Mouse (Mus musculus): ENCODE data around the gene Exd2. TPM values are rescaled to one million over a fixed set of nuclear protein-coding genes. Genes with fewer than 3 reads are reported as not detected.
A peak's percentile ranks its signal among the peaks of the same experiment; 100 is the strongest.

Gene Exd2
- 31.9 and 33.5 TPM in 2 replicates for polyA plus RNA-seq (2016; fragmentation: Nextera tagmentation; extraction: Ambion mirVana)

GRCm38 (mm10) chr12:80462942-80463651 lies at the start of gene Exd2:
TSS of gene Exd2 (plus strand) at chr12:80463095.
- no peaks in the 10 kb centered on the region for H3K36me3 ChIP-seq (replicated peaks)
- H3K4me1 ChIP-seq, result peaks cover 16% of the 10 kb centered on the region
- H3K9me3 ChIP-seq, result no peaks in the 10 kb centered on the region; the same call in 1 of the 2 replicates
- peak; percentile 86 for DNase-seq (ENCODE audit: extremely low spot score, low spot score)
- under 1% methylated on average over 45 of the region's 45 CpGs for WGBS
- H3K4me3 ChIP-seq, result peak within 1 kb of the TSS; percentile 94
- H3K27me3 ChIP-seq (ENCODE audit: poor library complexity, severe bottlenecking), result no peaks in the 10 kb centered on the region
- H3K27ac ChIP-seq, result peak within 1 kb of the TSS; percentile 94

- no peak overlapping the region for H3K4me3 ChIP-seq
- no peaks in the 10 kb centered on the region for H3K27me3 ChIP-seq (ENCODE audit: poor library complexity, severe bottlenecking)
- WGBS, result 88% methylated on average over 2 of the region's 2 CpGs
- H3K4me1 ChIP-seq, result no peaks in the 10 kb centered on the region
- no peak for DNase-seq (ENCODE audit: extremely low spot score, low spot score)
- peaks cover 64% of the 10 kb centered on the region for H3K36me3 ChIP-seq (replicated peaks)
- H3K27ac ChIP-seq, result no peak overlapping the region
- H3K9me3 ChIP-seq, result peaks cover 15% of the 10 kb centered on the region; the same call in 1 of the 2 replicates
Observed at GRCm38 (mm10) chr12:80415100-80415499, 47.8 kb upstream of the Exd2 start.

- Histone ChIP-seq H3K36me3 (replicated peaks) (peaks cover 50% of the 10 kb centered on the region), H3K4me1 (no peaks in the 10 kb centered on the region), H3K27ac (no peak overlapping the region), H3K4me3 (no peak overlapping the region), H3K27me3 (ENCODE audit: poor library complexity, severe bottlenecking) (no peaks in the 10 kb centered on the region), H3K9me3 (peaks cover 2% of the 10 kb centered on the region; the same call in 1 of the 2 replicates)
- DNase-seq (ENCODE audit: extremely low spot score, low spot score), result no peak
- 93% methylated on average over 3 of the region's 3 CpGs for WGBS
Observed at GRCm38 (mm10) chr12:80427683-80428082, 35.2 kb upstream of the Exd2 start.

- H3K4me1 ChIP-seq, result peaks cover 36% of the 10 kb centered on the region
- DNase-seq (ENCODE audit: extremely low spot score, low spot score), result no peak
- 79% methylated on average over 4 of the region's 4 CpGs for WGBS
- 0 out of 2 replicates have a peak overlapping the region, but pooled peaks have one; percentile 16 for H3K27ac ChIP-seq
- H3K9me3 ChIP-seq, result no peaks in the 10 kb centered on the region
- peaks cover 13% of the 10 kb centered on the region for H3K36me3 ChIP-seq (replicated peaks)
- H3K27me3 ChIP-seq (ENCODE audit: poor library complexity, severe bottlenecking), result no peaks in the 10 kb centered on the region
- no peak overlapping the region for H3K4me3 ChIP-seq
Observed at GRCm38 (mm10) chr12:80433266-80433665, 29.6 kb upstream of the Exd2 start.

- Histone ChIP-seq H3K4me3 (peak overlapping the region; percentile 83), H3K27ac (peak overlapping the region; percentile 97), H3K27me3 (ENCODE audit: poor library complexity, severe bottlenecking) (no peaks in the 10 kb centered on the region), H3K36me3 (replicated peaks) (peaks cover 4% of the 10 kb centered on the region; the same call in 1 of the 2 replicates), H3K4me1 (peaks cover 36% of the 10 kb centered on the region), H3K9me3 (no peaks in the 10 kb centered on the region)
- WGBS, result 9% methylated on average over 8 of the region's 10 CpGs
- no peak for DNase-seq (ENCODE audit: extremely low spot score, low spot score)
Observed at GRCm38 (mm10) chr12:80434601-80434960, 28.3 kb upstream of the Exd2 start.

GRCm38 (mm10) chr12:80434961-80435691 lies 27.8 kb upstream of the Exd2 start:
- under 1% methylated on average over 60 of the region's 64 CpGs for WGBS
- no peaks in the 10 kb centered on the region for H3K9me3 ChIP-seq
- no peaks in the 10 kb centered on the region for H3K27me3 ChIP-seq (ENCODE audit: poor library complexity, severe bottlenecking)
- H3K4me1 ChIP-seq, result peaks cover 36% of the 10 kb centered on the region
- no peaks in the 10 kb centered on the region; the same call in 1 of the 2 replicates for H3K36me3 ChIP-seq (replicated peaks)
- peak overlapping the region; percentile 83 for H3K4me3 ChIP-seq
- peak overlapping the region; percentile 97 for H3K27ac ChIP-seq
- DNase-seq (ENCODE audit: extremely low spot score, low spot score), result peak; percentile 85

- Histone ChIP-seq H3K36me3 (replicated peaks) (no peaks in the 10 kb centered on the region; the same call in 1 of the 2 replicates), H3K9me3 (no peaks in the 10 kb centered on the region), H3K27ac (peak overlapping the region; percentile 97), H3K27me3 (ENCODE audit: poor library complexity, severe bottlenecking) (no peaks in the 10 kb centered on the region), H3K4me3 (peak overlapping the region; percentile 83), H3K4me1 (peaks cover 36% of the 10 kb centered on the region)
- DNase-seq (ENCODE audit: extremely low spot score, low spot score), result no peak
- WGBS, result 0% methylated on average over 10 of the region's 10 CpGs
Observed at GRCm38 (mm10) chr12:80435887-80436286, 27.0 kb upstream of the Exd2 start.

GRCm38 (mm10) chr12:80436336-80436976 lies 26.4 kb upstream of the Exd2 start, which contains the start of gene Dcaf5:
TSS of gene Dcaf5 (minus strand) at chr12:80436601.
- WGBS, result under 1% methylated on average over 63 of the region's 79 CpGs
- H3K27me3 ChIP-seq (ENCODE audit: poor library complexity, severe bottlenecking), result no peaks in the 10 kb centered on the region
- no peaks in the 10 kb centered on the region for H3K9me3 ChIP-seq
- peak within 1 kb of the TSS; percentile 97 for H3K27ac ChIP-seq
- DNase-seq (ENCODE audit: extremely low spot score, low spot score), result peak; percentile 80
- H3K4me1 ChIP-seq, result peaks cover 36% of the 10 kb centered on the region
- no peaks in the 10 kb centered on the region for H3K36me3 ChIP-seq (replicated peaks)
- H3K4me3 ChIP-seq, result peak within 1 kb of the TSS; percentile 83

GRCm38 (mm10) chr12:80437051-80437675 lies 25.7 kb upstream of the Exd2 start:
- H3K36me3 ChIP-seq (replicated peaks), result no peaks in the 10 kb centered on the region
- H3K4me3 ChIP-seq, result peak overlapping the region; percentile 83
- 32% methylated on average over 4 of the region's 4 CpGs for WGBS
- H3K27ac ChIP-seq, result peak overlapping the region; percentile 97
- no peaks in the 10 kb centered on the region for H3K9me3 ChIP-seq
- DNase-seq (ENCODE audit: extremely low spot score, low spot score), result peak; percentile 15
- no peaks in the 10 kb centered on the region for H3K27me3 ChIP-seq (ENCODE audit: poor library complexity, severe bottlenecking)
- peaks cover 36% of the 10 kb centered on the region for H3K4me1 ChIP-seq

GRCm38 (mm10) chr12:80440957-80441356 lies 21.9 kb upstream of the Exd2 start:
- H3K27me3 ChIP-seq (ENCODE audit: poor library complexity, severe bottlenecking), result no peaks in the 10 kb centered on the region
- WGBS, result 78% methylated on average over 2 of the region's 2 CpGs
- H3K4me1 ChIP-seq, result peaks cover 13% of the 10 kb centered on the region
- no peak overlapping the region for H3K4me3 ChIP-seq
- DNase-seq (ENCODE audit: extremely low spot score, low spot score), result peak; percentile 11
- H3K27ac ChIP-seq, result no peak overlapping the region
- H3K9me3 ChIP-seq, result no peaks in the 10 kb centered on the region
- H3K36me3 ChIP-seq (replicated peaks), result no peaks in the 10 kb centered on the region

- Histone ChIP-seq H3K27ac (no peak overlapping the region), H3K27me3 (ENCODE audit: poor library complexity, severe bottlenecking) (no peaks in the 10 kb centered on the region), H3K36me3 (replicated peaks) (no peaks in the 10 kb centered on the region), H3K4me3 (no peak overlapping the region), H3K9me3 (no peaks in the 10 kb centered on the region), H3K4me1 (no peaks in the 10 kb centered on the region)
- WGBS, result 86% methylated on average over 9 of the region's 9 CpGs
- DNase-seq (ENCODE audit: extremely low spot score, low spot score), result peak; percentile 11
Observed at GRCm38 (mm10) chr12:80444525-80445109, 18.3 kb upstream of the Exd2 start.

GRCm38 (mm10) chr12:80453506-80453905 lies 9.4 kb upstream of the Exd2 start:
- no peaks in the 10 kb centered on the region for H3K9me3 ChIP-seq
- no peak overlapping the region for H3K4me3 ChIP-seq
- 86% methylated on average over 1 of the region's 1 CpGs for WGBS
- H3K27me3 ChIP-seq (ENCODE audit: poor library complexity, severe bottlenecking), result no peaks in the 10 kb centered on the region
- DNase-seq (ENCODE audit: extremely low spot score, low spot score), result peak; percentile 5
- H3K4me1 ChIP-seq, result peaks cover 5% of the 10 kb centered on the region; the same call in 1 of the 2 replicates
- no peak overlapping the region for H3K27ac ChIP-seq
- no peaks in the 10 kb centered on the region for H3K36me3 ChIP-seq (replicated peaks)

All from forebrain, embryonic 10.5 days (tissue).